Mouse (Mus musculus) heart, postnatal 0 days (tissue): ENCODE results near the gene B3galt1. TPM values are rescaled to one million over a fixed set of nuclear protein-coding genes. Genes with fewer than 3 reads are reported as not detected.

Experiments used
- ATAC-seq: fragments of 200-750 bp; cut with Nextera tagmentation; 2 replicates; pipeline ENCODE4 v1.8.0; 2017; ENCODE audit warnings: low read depth, moderate number of reproducible peaks, moderate library complexity; ENCODE audit not compliant: insufficient read depth
- DNase-seq: peaks from one replicate; pipeline ENCODE4 v3.0.0-alpha.2; 2016; ENCODE audit warnings: low spot score
- H3K27ac ChIP-seq: fragments of 300-500 bp; sonication (generic); 2 replicates; pipeline ENCODE4 v1.5.1; 2014; ENCODE audit warnings: low read depth, mild to moderate bottlenecking
- H3K27me3 ChIP-seq: fragments of 300-500 bp; sonication (generic); 2 replicates; pipeline ENCODE4 v1.6.1; 2014; ENCODE audit warnings: low read length, mixed read lengths; ENCODE audit not compliant: control insufficient read depth, insufficient read depth
- H3K36me3 ChIP-seq: fragments of 300-500 bp; sonication (generic); replicated peaks from 2 replicates; pipeline ENCODE4 v1.6.1; 2014; ENCODE audit warnings: low read length, mixed read lengths; ENCODE audit not compliant: control insufficient read depth, insufficient read depth
- H3K4me1 ChIP-seq: fragments of 300-500 bp; sonication (generic); 2 replicates; pipeline ENCODE4 v1.6.1; 2014; ENCODE audit warnings: antibody characterized with exemption; ENCODE audit not compliant: control insufficient read depth, insufficient read depth
- H3K4me2 ChIP-seq: fragments of 300-500 bp; sonication (generic); 2 replicates; pipeline ENCODE4 v1.6.1; 2014; ENCODE audit warnings: low read depth, mild to moderate bottlenecking, low read length, moderate library complexity
- H3K4me3 ChIP-seq: fragments of 300-500 bp; sonication (generic); 2 replicates; pipeline ENCODE4 v1.5.1; 2014; ENCODE audit warnings: low read depth, low read length
- H3K9ac ChIP-seq: fragments of 300-500 bp; sonication (generic); replicated peaks from 2 replicates; pipeline ENCODE4 v1.6.1; 2014; ENCODE audit warnings: low read depth, low read length, mixed read lengths
- H3K9me3 ChIP-seq: fragments of 300-500 bp; sonication (generic); replicated peaks from 2 replicates; pipeline ENCODE4 v1.6.1; 2016; ENCODE audit warnings: low read length; ENCODE audit not compliant: control insufficient read depth
- CTCF ChIP-seq: IDR thresholded peaks from 2 replicates; pipeline ENCODE4 v1.5.1; 2016; ENCODE audit warnings: antibody characterized with exemption, control low read depth, low read depth
- EP300 ChIP-seq: IDR thresholded peaks from 2 replicates; pipeline ENCODE4 v1.6.1; 2016; ENCODE audit warnings: antibody characterized with exemption, low read depth
- WGBS: fragments of 180-500 bp; shearing (Covaris S2); extraction: QIAGEN DNeasy Blood & Tissue Kit; methylation state at CpG from one replicate; pipeline ENCODE4 v1.1.7; 2014; 5-methylcytosine and 5-hydroxymethylcytosine counted together
- polyA plus RNA-seq: library from polyadenylated mRNA; unstranded; fragments of >200 nt; fragmentation: Nextera tagmentation; extraction: Ambion mirVana; gene quantifications from 2 replicates; pipeline ENCODE4 v1.2.1, GENCODE M21; 2015
- total RNA-seq: library from RNA; depleted of rRNA; stranded (reverse); fragments of >200 nt; gene quantifications from 2 replicates; pipeline ENCODE4 v1.2.3, GENCODE M21; 2014; ENCODE audit warnings: low replicate concordance

B3galt1 gene
- total and polyA plus RNA-seq, 2 experiments from 2014 or later, result 0.57 to 2.7 TPM

DNA sequence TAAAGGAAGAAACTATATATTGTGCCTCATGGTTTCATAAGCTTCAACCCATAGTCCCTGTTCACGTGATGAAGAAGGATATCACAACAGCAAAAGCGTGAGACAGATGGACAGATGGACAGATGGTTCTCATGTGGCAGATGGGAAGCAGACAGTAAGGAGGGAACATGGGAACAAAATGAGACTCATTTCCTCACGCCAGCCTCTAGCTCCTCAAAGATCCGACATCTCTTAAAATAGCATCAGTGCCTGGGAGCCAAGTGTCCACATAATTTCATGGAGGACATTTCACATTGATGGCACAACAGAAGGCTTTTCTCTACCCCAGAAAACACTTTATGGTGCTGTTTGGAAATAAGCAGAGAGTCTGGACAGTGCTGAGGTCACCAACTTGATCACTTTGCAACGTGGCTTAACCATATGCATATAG is 454.6 kb downstream of the B3galt1 start:
- no peak overlapping the region for H3K4me3 ChIP-seq
- no peak overlapping the region for H3K27ac ChIP-seq
- H3K36me3 ChIP-seq, result no peaks in the 10 kb centered on the region
- no peak for DNase-seq
- no peak overlapping the region for H3K4me2 ChIP-seq
- no peaks in the 10 kb centered on the region for H3K27me3 ChIP-seq
- no peak for ATAC-seq
- no peak overlapping the region for H3K9ac ChIP-seq
- H3K4me1 ChIP-seq, result no peaks in the 10 kb centered on the region
- TF ChIP-seq EP300 (no peak), CTCF (no peak)
- 63% methylated on average over 5 of the region's 5 CpGs for WGBS
- no peaks in the 10 kb centered on the region for H3K9me3 ChIP-seq

DNA sequence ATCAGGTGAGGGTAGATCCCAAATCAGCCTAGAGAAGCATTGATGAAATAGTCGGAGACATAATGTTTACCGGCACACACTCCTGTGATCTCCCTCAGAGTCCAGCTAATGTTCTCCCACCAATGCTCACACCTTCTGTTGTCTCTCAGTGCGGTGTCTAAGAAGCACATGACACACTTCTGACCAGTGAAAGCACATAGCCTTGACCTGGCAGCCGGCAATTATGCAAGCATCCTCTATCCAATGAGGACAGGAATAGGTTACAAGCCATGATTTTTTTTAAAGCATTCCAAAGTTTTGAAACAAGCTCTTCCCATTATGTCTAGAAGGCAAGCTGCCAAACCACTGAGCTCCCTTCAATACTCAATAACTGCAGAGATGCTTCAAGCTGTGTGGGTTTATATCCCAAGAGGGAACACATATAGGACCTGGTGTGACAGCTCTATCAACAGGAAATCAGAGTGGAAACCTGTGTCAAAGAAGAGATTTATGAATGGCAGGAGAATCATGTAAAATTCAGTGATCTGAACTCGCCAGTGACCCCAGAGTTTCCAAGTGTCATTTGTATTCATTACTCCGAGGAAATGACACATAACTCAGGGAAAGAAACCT is 456.0 kb downstream of the B3galt1 start:
- Histone ChIP-seq H3K4me1 (no peaks in the 10 kb centered on the region), H3K4me2 (no peak overlapping the region), H3K36me3 (no peaks in the 10 kb centered on the region), H3K27ac (no peak overlapping the region), H3K27me3 (no peaks in the 10 kb centered on the region), H3K4me3 (no peak overlapping the region), H3K9ac (no peak overlapping the region), H3K9me3 (no peaks in the 10 kb centered on the region)
- no peak for TF ChIP-seq EP300
- TF ChIP-seq CTCF, result no peak
- 84% methylated on average over 6 of the region's 6 CpGs for WGBS
- no peak for ATAC-seq
- no peak for DNase-seq

DNA sequence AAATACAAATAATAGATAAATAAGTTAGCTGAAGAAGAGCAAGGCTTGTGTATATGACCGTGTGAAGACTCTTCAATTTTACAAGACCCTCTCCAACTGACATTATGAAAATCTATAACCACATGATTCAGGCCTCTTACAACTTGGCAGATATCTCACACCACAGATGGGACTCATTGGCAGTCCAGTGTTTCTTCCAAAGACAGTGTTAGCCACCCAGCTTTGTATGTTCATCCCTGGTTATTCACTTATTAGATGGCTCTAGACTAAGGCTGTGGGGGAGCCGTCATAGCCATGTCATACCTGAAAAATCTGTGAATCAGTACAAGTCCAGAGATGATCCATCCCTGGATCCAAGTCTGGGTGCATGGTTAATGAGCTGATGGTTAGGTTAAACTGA is 463.1 kb downstream of the B3galt1 start:
- no peaks in the 10 kb centered on the region for H3K36me3 ChIP-seq
- no peak overlapping the region for H3K27ac ChIP-seq
- DNase-seq (no peak), ATAC-seq (no peak)
- peaks cover 4% of the 10 kb centered on the region; the same call in 1 of the 2 replicates for H3K9me3 ChIP-seq
- 83% methylated on average over 2 of the region's 2 CpGs for WGBS
- no peak overlapping the region for H3K4me2 ChIP-seq
- H3K9ac ChIP-seq, result no peak overlapping the region
- H3K4me1 ChIP-seq, result no peaks in the 10 kb centered on the region
- TF ChIP-seq CTCF, result no peak
- TF ChIP-seq EP300, result no peak
- H3K4me3 ChIP-seq, result no peak overlapping the region
- H3K27me3 ChIP-seq, result no peaks in the 10 kb centered on the region

DNA sequence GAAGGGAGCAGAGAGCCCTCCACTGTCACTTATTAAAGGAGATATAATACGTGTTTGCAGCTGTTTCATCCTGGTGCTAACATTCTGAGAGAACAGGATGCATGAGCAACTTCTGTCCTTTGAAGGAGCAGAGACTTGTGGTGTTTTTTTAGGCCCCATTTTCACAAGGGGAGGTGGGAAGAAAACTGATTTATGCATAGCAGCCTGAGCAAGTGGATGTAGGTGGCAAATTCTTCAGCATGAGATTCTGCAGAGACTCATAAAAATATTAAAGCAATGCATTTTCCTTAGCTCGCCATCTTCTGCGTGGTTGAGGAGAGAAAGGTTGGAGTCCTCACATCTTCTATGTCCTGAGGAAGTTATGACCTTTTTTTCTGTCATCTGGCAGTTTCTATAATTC is 469.0 kb downstream of the B3galt1 start:
- Histone ChIP-seq H3K27me3 (no peaks in the 10 kb centered on the region), H3K4me3 (no peak overlapping the region), H3K4me1 (no peaks in the 10 kb centered on the region), H3K36me3 (no peaks in the 10 kb centered on the region), H3K4me2 (no peak overlapping the region), H3K27ac (no peak overlapping the region), H3K9ac (no peak overlapping the region), H3K9me3 (peaks cover 8% of the 10 kb centered on the region; the same call in 1 of the 2 replicates)
- 77% methylated on average over 3 of the region's 3 CpGs for WGBS
- TF ChIP-seq EP300 (no peak), CTCF (no peak)
- DNase-seq (no peak), ATAC-seq (no peak)

DNA sequence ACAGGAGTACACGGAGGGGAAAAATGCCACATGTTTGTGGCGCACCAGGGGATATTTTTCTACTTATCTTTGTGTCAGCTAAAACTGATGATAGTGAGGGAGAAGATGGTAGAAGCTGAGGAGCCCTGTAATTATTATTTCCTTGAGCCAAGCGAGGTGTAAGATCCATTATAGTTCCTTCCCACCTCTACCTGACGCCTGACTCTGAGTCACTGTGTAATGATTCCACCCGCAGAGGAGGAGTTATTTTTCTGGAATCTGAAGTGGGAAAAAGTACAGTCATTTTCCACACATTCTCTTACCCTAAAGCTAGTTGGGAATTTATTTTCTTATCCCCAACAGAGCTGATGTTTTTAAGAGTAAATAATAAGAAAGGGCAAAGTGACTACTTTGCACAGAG is 475.1 kb downstream of the B3galt1 start:
- Histone ChIP-seq H3K9ac (no peak overlapping the region), H3K4me3 (no peak overlapping the region), H3K27me3 (no peaks in the 10 kb centered on the region), H3K27ac (no peak overlapping the region), H3K9me3 (0 out of 2 replicates have a peak, but pooled peaks cover 3% of the 10 kb centered on the region), H3K4me1 (no peaks in the 10 kb centered on the region), H3K4me2 (no peak overlapping the region), H3K36me3 (no peaks in the 10 kb centered on the region)
- no peak for ATAC-seq
- TF ChIP-seq EP300, result no peak
- no peak for TF ChIP-seq CTCF
- no peak for DNase-seq
- 79% methylated on average over 5 of the region's 5 CpGs for WGBS

DNA sequence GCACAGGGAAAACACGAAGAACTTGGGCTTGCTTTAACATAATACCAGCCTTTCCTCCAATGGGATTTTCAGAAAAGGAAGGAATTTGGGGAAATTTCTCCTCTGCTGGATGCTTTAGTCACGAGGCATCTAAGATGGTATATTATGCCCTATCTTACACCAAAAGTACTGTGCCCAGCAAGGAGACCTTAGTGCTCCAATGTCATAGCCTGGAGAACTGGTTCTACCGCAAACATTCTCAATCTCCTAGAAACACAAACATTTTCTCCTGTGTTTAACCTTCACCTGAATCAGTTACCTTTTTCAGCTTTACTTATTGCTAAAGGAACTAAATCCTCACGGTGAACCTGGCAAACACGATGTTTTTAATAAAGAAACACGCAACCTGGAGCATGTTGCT is 486.8 kb downstream of the B3galt1 start:
- no peak overlapping the region for H3K4me3 ChIP-seq
- H3K36me3 ChIP-seq, result no peaks in the 10 kb centered on the region
- WGBS, result 83% methylated on average over 6 of the region's 6 CpGs
- DNase-seq, result no peak
- no peak overlapping the region for H3K27ac ChIP-seq
- no peak overlapping the region for H3K9ac ChIP-seq
- no peaks in the 10 kb centered on the region for H3K9me3 ChIP-seq
- no peak for TF ChIP-seq CTCF
- TF ChIP-seq EP300, result no peak
- H3K4me2 ChIP-seq, result no peak overlapping the region
- no peaks in the 10 kb centered on the region for H3K4me1 ChIP-seq
- ATAC-seq, result no peak
- no peaks in the 10 kb centered on the region for H3K27me3 ChIP-seq
